Mouse (Mus musculus): ENCODE results near the gene Celf3.

Celf3 gene

GRCm38 (mm10) chr3:94477981-94478422 lies at the start of gene Celf3:
Celf3 (plus strand) TSS chr3:94478295.
- DNase-seq (ENCODE audit: low spot score in 2 of 2), result peak; percentile 69 to 82

DNA sequence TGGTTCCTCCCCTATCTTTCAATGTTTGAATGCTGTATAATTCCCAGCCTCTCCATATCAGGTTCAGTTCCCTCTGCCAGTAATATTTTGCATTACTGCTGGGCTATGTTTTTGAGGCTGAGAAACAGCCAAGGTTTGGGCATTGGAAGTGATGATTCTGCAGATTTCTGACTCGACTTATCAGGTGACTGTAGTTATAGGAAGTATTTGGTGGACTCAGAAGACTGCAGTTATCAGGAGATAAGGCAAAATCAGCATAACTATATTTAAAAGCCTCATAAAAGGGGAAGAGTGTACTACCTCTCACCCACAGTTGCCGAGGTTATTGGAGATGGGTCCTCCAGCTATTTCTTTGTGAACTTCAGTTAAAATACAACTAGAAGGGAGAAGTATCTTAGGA lies 47.1 kb upstream of the Celf3 start:
- DNase-seq (ENCODE audit: low spot score in 2 of 2), result no peak

- DNase-seq (ENCODE audit: low spot score in 2 of 2), result no peak
Measured at GRCm38 (mm10) chr3:94434305-94434704, 43.8 kb upstream of the Celf3 start.

- no peak for DNase-seq (ENCODE audit: low spot score in 2 of 2)
Measured at GRCm38 (mm10) chr3:94436420-94436819, 41.7 kb upstream of the Celf3 start.

- DNase-seq (ENCODE audit: low spot score in 2 of 2), result no peak
Measured at GRCm38 (mm10) chr3:94441182-94441581, 36.9 kb upstream of the Celf3 start.

- peak; percentile 89 to 93 for DNase-seq (ENCODE audit: low spot score in 2 of 2)
Measured at GRCm38 (mm10) chr3:94442951-94443596, 35.0 kb upstream of the Celf3 start, which contains the start of gene Mrpl9. Mrpl9 (plus strand) TSS chr3:94443318.

DNA sequence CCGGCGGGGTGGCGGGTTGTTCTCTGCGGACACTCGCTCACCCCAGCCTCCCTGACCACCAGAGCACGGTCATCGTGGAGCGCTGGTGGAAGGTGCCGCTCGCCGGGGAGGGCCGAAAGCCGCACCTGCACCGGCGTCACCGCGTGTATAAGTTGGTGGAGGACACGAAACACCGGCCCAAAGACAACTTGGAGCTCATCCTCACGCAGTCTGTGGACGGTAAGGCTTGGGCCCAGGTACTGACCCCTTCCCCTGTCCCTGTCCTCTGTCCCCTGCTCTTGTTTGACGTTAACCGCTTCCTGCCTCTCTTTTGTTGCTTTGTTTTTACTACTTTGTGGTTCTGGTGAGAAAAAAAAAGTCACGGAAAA lies 34.5 kb upstream of the Celf3 start, which contains the start of gene Oaz3:
Gene Oaz3 (minus strand): TSS at position 319 of the 368 bp plus-strand sequence.
- DNase-seq (ENCODE audit: low spot score in 2 of 2), result no peak

DNA sequence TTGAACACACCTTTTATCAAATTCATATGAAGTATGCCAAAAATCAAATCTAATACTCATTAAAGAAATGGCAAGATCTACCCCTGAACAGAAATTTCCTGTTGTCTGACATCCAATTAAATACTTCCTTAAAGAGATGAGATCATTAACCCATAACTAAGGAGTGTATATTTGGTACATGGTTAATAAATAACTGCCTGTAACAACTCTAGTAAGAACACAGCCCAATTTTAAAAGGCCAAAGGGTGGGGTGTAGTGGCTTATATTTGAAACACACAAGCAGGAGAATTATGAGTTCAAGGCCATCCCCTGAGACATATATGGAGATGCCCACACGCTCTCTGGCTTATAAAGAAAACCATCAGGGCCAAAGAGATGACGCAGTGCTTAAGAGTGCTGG lies 28.7 kb upstream of the Celf3 start:
- DNase-seq (ENCODE audit: low spot score in 2 of 2), result no peak

- DNase-seq (ENCODE audit: low spot score in 2 of 2), result peak; percentile 72 to 81
Measured at GRCm38 (mm10) chr3:94456529-94457000, 21.5 kb upstream of the Celf3 start.

GRCm38 (mm10) chr3:94457055-94457454 lies 21.0 kb upstream of the Celf3 start:
- no peak for DNase-seq (ENCODE audit: low spot score in 2 of 2)

GRCm38 (mm10) chr3:94459834-94460233 lies 18.3 kb upstream of the Celf3 start:
- no peak for DNase-seq (ENCODE audit: low spot score in 2 of 2)

GRCm38 (mm10) chr3:94463926-94464578 lies 14.0 kb upstream of the Celf3 start:
- peak in 1 of 2 experiments; percentile 29 for DNase-seq (ENCODE audit: low spot score in 2 of 2)

GRCm38 (mm10) chr3:94465632-94466430 lies 12.3 kb upstream of the Celf3 start:
- peak in 1 of 2 experiments; percentile 60 for DNase-seq (ENCODE audit: low spot score in 2 of 2)

- DNase-seq (ENCODE audit: low spot score in 2 of 2), result no peak
Measured at GRCm38 (mm10) chr3:94468931-94469330, 9.2 kb upstream of the Celf3 start.

DNA sequence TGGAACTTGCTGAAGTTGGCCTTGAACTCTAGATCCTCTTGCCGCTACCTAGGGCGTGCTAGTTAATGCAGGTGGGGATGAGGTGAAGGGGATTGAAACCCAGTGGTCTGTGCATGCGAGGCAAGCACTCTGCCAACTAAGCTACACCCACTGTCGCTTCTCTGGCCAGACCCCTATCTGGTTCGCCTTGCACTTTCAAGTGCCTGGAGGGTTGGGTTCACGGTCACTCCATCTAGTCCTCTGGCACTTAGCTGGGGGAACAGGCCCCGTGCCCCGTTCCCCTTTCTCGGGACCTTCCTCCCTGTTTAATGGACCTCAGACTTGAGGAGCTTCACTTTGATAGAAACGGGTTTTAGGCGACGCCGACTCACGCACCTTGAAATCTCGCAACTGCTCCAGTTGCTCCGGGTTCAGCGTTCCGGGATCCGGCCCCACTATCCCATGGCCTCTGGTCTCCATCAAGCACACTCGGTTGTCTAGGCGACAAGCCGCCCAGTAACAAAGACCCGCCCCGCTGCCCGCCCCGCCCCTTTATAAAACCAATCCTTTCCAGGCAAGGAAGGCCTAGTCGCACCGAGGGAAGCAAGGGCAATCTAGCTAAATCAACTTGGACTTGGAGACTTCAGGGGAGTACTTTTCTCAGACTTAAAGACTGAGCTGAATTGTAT lies 5.5 kb upstream of the Celf3 start:
- no peak for DNase-seq (ENCODE audit: low spot score in 2 of 2)

- DNase-seq (ENCODE audit: low spot score in 2 of 2), result no peak
Measured at GRCm38 (mm10) chr3:94473115-94473505, 5.0 kb upstream of the Celf3 start.

DNA sequence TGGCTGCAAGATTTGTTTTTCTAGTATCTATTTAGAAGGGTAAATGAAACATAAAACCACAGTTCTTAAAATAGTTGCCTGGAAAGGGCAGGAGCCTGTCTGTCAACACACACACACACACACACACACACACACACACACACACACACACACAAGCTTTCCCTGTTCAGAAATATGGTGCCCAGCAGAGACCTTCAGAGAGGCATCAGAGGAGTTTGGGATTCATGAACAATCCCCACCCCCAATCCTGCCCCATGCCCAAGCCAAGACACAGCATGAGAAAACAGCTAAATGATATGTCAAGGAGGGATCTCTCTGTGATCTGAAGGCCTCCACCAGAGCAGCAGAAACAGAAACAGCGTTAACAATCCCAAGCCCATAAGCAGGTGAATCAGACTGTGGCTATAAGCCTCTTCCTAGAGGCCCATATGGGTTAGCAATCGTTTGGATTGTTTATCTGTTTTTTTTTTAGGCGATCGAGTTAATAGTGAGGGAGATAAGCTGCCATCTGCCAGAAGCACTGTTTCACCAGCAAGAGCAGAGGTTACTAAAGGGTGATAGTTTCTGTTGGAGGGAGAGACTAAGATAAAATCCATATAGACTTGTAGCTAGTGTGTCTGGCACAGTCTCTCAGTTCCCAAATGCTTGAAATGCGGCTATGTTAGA lies 4.4 kb upstream of the Celf3 start:
- DNase-seq (ENCODE audit: low spot score in 2 of 2), result no peak

- DNase-seq (ENCODE audit: low spot score in 2 of 2), result no peak
Measured at GRCm38 (mm10) chr3:94476301-94477035, 1.6 kb upstream of the Celf3 start.

DNA sequence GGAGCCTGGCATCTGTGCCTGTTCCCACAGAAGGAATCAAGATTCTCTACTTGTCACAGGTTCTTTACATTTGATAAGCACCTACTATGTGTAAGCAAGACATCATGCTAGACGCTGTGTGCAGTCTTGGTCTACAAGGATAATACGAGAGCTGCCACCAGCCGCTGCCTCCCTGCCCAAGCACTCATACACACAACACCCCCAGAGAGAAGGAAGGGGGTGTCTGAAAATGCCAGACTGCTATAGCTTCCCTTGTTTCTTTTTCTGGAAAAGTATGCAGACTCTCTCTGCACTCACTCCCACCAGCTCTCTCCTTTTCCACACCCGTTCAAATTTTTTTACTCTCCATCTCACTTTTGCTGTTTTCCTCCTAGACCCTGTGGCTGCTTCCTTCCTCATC lies 651 bp upstream of the Celf3 start:
- DNase-seq (ENCODE audit: low spot score in 2 of 2), result no peak

DNA sequence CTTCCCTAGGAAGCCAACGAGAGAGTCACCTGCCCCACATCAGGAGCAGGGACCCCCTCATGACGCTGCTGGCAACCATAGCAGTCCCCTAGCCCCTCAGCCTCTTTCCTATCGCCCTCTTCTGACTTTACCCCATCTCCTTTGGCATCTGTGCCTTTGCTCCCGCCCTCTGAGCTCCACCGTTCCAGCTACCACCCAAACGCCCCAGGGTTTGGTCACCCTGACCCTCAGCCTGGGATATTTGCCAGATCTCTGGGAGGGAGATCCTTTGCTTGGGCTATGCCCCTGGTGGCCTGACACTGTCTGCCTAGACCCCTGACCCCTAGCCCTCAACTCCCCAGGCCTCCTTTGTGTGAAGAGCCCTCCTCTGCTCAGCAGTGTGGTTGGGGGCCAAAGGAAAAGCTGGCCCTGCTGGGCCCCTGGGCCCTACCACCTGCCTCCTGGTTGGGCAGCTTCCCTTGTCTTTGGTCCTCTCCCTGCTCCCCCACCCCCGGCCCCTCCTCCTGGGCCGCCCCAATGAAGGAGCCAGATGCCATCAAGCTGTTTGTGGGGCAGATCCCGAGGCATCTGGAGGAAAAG lies 585 bp downstream of the Celf3 start:
- DNase-seq (ENCODE audit: low spot score in 2 of 2), result no peak

Data from frontal cortex, postnatal 10 days (tissue).